Mouse (Mus musculus): ENCODE measurements around the gene Mlycd. TPM values are rescaled to one million over a fixed set of nuclear protein-coding genes. Genes with fewer than 3 reads are reported as not detected.

The Mlycd gene
- polyA plus RNA-seq (2017; shearing (Covaris generic)): 2.0 TPM

DNA sequence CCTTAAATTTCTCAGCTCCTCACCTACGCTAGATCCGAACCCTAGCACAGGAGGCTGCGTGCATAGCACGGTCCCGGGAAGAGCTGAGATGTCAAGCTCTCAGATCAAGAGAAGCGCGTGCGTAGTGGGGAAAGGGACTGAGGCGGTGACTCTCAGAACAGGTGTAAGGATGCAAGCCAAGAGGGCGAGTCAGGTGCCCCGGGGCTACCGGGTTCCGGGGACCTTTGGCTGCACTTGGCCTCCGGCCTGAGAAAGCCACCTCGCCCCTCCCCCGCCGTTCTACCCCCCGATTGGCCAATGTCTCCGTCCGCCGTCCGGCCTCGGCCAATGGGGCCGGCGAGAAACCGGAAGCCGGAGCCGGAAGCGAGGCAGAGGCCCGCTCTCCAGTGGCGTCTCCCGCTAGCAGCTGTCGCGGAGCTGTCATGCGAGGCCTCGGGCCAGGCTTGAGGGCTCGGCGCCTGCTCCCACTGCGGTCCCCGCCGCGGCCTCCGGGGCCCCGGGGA, at the start of gene Mlycd:
Gene Mlycd, plus strand, starts transcription at position 355 of the 503 bp plus-strand sequence.

DNA sequence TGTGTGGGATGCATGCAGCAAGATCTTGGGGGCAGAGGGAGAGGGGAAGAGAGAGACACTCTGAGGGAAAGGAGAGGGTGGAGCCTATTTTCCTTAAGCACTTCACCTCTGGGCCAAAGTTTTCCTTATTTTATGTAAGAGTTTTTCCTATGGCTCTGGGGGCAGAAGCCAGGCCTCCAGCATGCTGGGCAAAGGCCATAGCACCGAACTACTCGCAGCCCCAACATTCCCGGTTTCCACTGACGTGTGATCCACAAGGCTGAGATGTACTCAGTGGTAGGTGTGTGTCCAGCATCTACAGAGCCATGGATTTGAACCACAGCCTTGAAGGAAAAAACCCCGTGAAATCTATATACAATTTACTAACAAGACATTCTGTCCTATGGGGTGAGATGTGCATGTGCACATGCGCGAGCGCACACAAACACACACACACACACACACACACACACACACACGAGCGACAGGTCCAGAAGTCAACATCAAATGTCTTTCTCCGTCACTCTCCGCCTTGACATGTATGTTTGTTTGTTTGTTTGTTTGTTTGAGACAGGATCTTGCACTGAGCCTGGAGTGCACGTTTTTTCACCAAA, 39.0 kb downstream of the Mlycd start, which contains the start of gene Osgin1:
Gene Osgin1, plus strand, starts transcription at position 543 of the 593 bp plus-strand sequence.

DNA sequence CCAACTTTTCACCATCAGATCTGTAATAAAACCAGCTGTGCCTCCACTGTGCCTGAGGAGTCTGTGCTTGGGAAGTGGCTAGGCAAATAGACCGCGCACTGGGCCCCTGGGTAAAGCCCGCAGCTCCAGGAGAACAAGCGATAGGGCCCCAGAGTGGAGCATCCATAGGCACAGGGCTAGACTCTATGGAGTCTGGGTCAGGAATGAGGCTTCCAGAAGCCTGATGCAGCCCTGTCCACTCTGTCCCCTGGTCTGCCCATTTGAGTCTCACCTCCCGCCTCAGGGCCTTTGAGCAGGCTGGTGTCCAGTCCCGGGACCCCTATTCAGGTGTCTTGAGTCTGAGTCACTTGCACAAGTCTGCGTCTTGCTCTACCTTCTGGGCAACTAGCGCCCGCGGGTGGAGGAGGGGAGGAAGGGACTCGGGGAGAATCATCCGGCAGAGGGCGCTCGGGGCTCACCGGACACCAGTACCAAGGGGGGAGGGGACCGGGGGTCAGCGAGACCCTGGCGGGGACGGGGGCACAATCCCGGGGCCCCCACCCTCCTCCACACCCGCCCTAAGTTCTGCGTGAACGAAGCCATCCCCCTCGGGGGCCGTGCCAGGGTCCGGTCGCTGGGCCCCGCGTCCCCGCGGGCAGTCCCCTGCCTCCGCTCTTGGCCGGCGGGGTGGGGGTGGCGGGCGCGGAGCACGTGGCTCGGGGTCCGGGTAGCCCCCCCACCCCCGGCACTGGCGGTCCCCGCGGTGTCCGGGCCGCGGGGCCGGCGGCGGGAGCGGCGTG, 51.7 kb downstream of the Mlycd start, which contains the start of gene Necab2:
Gene Necab2, plus strand, starts transcription at position 509 of the 779 bp plus-strand sequence.

Other genes starting within 250 kb of the Mlycd start
- gene Hsbp1, start 50.4 kb upstream of the Mlycd start, polyA plus RNA-seq (2017; shearing (Covaris generic)): 214 TPM
- 24.3 TPM for gene Osgin1, start 39.2 kb downstream of the Mlycd start, polyA plus RNA-seq (2017; shearing (Covaris generic))
- gene Necab2, start 51.8 kb downstream of the Mlycd start, polyA plus RNA-seq (2017; shearing (Covaris generic)): not detected
- gene Slc38a8, start 106.8 kb downstream of the Mlycd start, polyA plus RNA-seq (2017; shearing (Covaris generic)): not detected
- 110 TPM for gene Mbtps1, start 163.9 kb downstream of the Mlycd start, polyA plus RNA-seq (2017; shearing (Covaris generic))
- 104 TPM for gene Hsdl1, start 180.3 kb downstream of the Mlycd start, polyA plus RNA-seq (2017; shearing (Covaris generic))
- not detected for gene Dnaaf1, start 180.4 kb downstream of the Mlycd start, polyA plus RNA-seq (2017; shearing (Covaris generic))
- gene Taf1c, start 210.3 kb downstream of the Mlycd start, polyA plus RNA-seq (2017; shearing (Covaris generic)): 38.1 TPM
- gene Adad2, start 217.9 kb downstream of the Mlycd start, polyA plus RNA-seq (2017; shearing (Covaris generic)): not detected
- gene Kcng4, start 240.8 kb downstream of the Mlycd start, polyA plus RNA-seq (2017; shearing (Covaris generic)): not detected

Measured in activated CD4-positive, CD25-positive, alpha-beta regulatory T cell, adult 9 weeks (primary cell).